Mouse (Mus musculus) retina, adult 2 months (tissue): Measurements from ENCODE around the gene Foxo3.

Experiments
- DNase-seq: peaks from one replicate; pipeline ENCODE4 v3.0.0-alpha.2; 2012; ENCODE audit warnings: low read depth, low spot score

The Foxo3 gene

GRCm38 (mm10) chr10:42275871-42276501 is 569 bp downstream of the Foxo3 start:
- DNase-seq: no peak

- no peak for DNase-seq
These were observed 1.1 kb downstream of the Foxo3 start for GRCm38 (mm10) chr10:42275401-42275870.

- no peak for DNase-seq
These were observed 1.7 kb downstream of the Foxo3 start for GRCm38 (mm10) chr10:42274712-42275400.

GRCm38 (mm10) chr10:42273760-42274691 is 2.5 kb downstream of the Foxo3 start:
- no peak for DNase-seq

- no peak for DNase-seq
These were observed 3.2 kb downstream of the Foxo3 start for GRCm38 (mm10) chr10:42273403-42273759.

- DNase-seq: no peak
These were observed 4.9 kb downstream of the Foxo3 start for GRCm38 (mm10) chr10:42271454-42272230.

GRCm38 (mm10) chr10:42270277-42271083 is 6.1 kb downstream of the Foxo3 start:
- no peak for DNase-seq

GRCm38 (mm10) chr10:42269281-42270025 is 7.1 kb downstream of the Foxo3 start:
- DNase-seq: no peak

GRCm38 (mm10) chr10:42267811-42268545 is 8.6 kb downstream of the Foxo3 start:
- DNase-seq: no peak

- no peak for DNase-seq
These were observed 11.4 kb downstream of the Foxo3 start for GRCm38 (mm10) chr10:42265021-42265689.

GRCm38 (mm10) chr10:42264195-42264594 is 12.4 kb downstream of the Foxo3 start:
- no peak for DNase-seq

- DNase-seq: no peak
These were observed 12.9 kb downstream of the Foxo3 start for GRCm38 (mm10) chr10:42263701-42264100.

- no peak for DNase-seq
These were observed 14.5 kb downstream of the Foxo3 start for GRCm38 (mm10) chr10:42262061-42262460.

- no peak for DNase-seq
These were observed 15.5 kb downstream of the Foxo3 start for GRCm38 (mm10) chr10:42261103-42261502.

GRCm38 (mm10) chr10:42260523-42260922 is 16.0 kb downstream of the Foxo3 start:
- DNase-seq: no peak

- DNase-seq: no peak
These were observed 17.0 kb downstream of the Foxo3 start for GRCm38 (mm10) chr10:42259602-42260001.

- no peak for DNase-seq
These were observed 18.6 kb downstream of the Foxo3 start for GRCm38 (mm10) chr10:42257985-42258384.

- no peak for DNase-seq
These were observed 21.8 kb downstream of the Foxo3 start for GRCm38 (mm10) chr10:42254788-42255187.
